Mouse (Mus musculus): ENCODE results near the gene Sdhaf1.

Gene Sdhaf1

GRCm38 (mm10) chr7:30324300-30324944 lies 727 bp upstream of the Sdhaf1 start:
- peak; percentile 51 for DNase-seq

GRCm38 (mm10) chr7:30322865-30323264 lies 830 bp downstream of the Sdhaf1 start:
- DNase-seq, result no peak

GRCm38 (mm10) chr7:30322285-30322667 lies 1.4 kb downstream of the Sdhaf1 start:
- DNase-seq, result peak; percentile 99

GRCm38 (mm10) chr7:30321539-30322284 lies 2.0 kb downstream of the Sdhaf1 start, which contains the start of gene E130208F15Rik:
E130208F15Rik (plus strand) TSS chr7:30321740.
- peak; percentile 85 for DNase-seq

GRCm38 (mm10) chr7:30320946-30321345 lies 2.7 kb downstream of the Sdhaf1 start:
- DNase-seq, result no peak

- no peak for DNase-seq
Measured at GRCm38 (mm10) chr7:30318142-30318541, 5.6 kb downstream of the Sdhaf1 start.

- no peak for DNase-seq
Measured at GRCm38 (mm10) chr7:30315559-30316529, 7.9 kb downstream of the Sdhaf1 start.

GRCm38 (mm10) chr7:30314721-30315155 lies 9.0 kb downstream of the Sdhaf1 start, which contains the start of gene Syne4:
Syne4 (plus strand) TSS chr7:30314807.
- DNase-seq, result peak; percentile 71

- DNase-seq, result no peak
Measured at GRCm38 (mm10) chr7:30313666-30314320, 9.9 kb downstream of the Sdhaf1 start.

GRCm38 (mm10) chr7:30310136-30310535 lies 13.6 kb downstream of the Sdhaf1 start:
- DNase-seq, result no peak

- no peak for DNase-seq
Measured at GRCm38 (mm10) chr7:30309395-30310129, 14.1 kb downstream of the Sdhaf1 start.

- DNase-seq, result peak; percentile 98
Measured at GRCm38 (mm10) chr7:30308076-30309005, 15.4 kb downstream of the Sdhaf1 start, which contains the start of gene Alkbh6. Alkbh6 (plus strand) TSS chr7:30308717.

- DNase-seq, result no peak
Measured at GRCm38 (mm10) chr7:30306083-30306779, 17.5 kb downstream of the Sdhaf1 start.

GRCm38 (mm10) chr7:30300914-30301313 lies 22.8 kb downstream of the Sdhaf1 start:
- no peak for DNase-seq

- peak; percentile 71 for DNase-seq
Measured at GRCm38 (mm10) chr7:30297266-30297665, 26.4 kb downstream of the Sdhaf1 start.

- peak; percentile 62 for DNase-seq
Measured at GRCm38 (mm10) chr7:30296816-30297215, 26.9 kb downstream of the Sdhaf1 start.

- peak; percentile 98 for DNase-seq
Measured at GRCm38 (mm10) chr7:30295103-30295502, 28.6 kb downstream of the Sdhaf1 start.

- peak; percentile 67 for DNase-seq
Measured at GRCm38 (mm10) chr7:30294296-30294695, 29.4 kb downstream of the Sdhaf1 start.

- DNase-seq, result peak; percentile 74
Measured at GRCm38 (mm10) chr7:30293795-30294194, 29.9 kb downstream of the Sdhaf1 start.

Data from cerebellum, adult 9-11 months (tissue).